Mouse (Mus musculus) heart, embryonic 10.5 days (tissue): ENCODE results near the gene Fam129a. TPM values are rescaled to one million over a fixed set of nuclear protein-coding genes. Genes with fewer than 3 reads are reported as not detected.
"Not testable (repeated sequence)": the region's sequence is repeated elsewhere in the genome, so short reads cannot be mapped to it uniquely, and the experiment has no call there.

Experiments
- DNase-seq: peaks from one replicate; pipeline ENCODE4 v3.0.0-alpha.2; 2017; ENCODE audit warnings: low spot score
- H3K27ac ChIP-seq: fragments of 300-500 bp; sonication (generic); 2 replicates; pipeline ENCODE4 v1.5.1; 2016; ENCODE audit warnings: mild to moderate bottlenecking
- H3K27me3 ChIP-seq: fragments of 300-500 bp; sonication (generic); 2 replicates; pipeline ENCODE4 v1.6.1; 2016; ENCODE audit warnings: mild to moderate bottlenecking; ENCODE audit not compliant: poor library complexity, insufficient read depth, severe bottlenecking
- H3K36me3 ChIP-seq: fragments of 300-500 bp; sonication (generic); 2 replicates; pipeline ENCODE4 v1.6.1; 2016; ENCODE audit warnings: mild to moderate bottlenecking, moderate library complexity
- H3K4me1 ChIP-seq: fragments of 300-500 bp; sonication (generic); 2 replicates; pipeline ENCODE4 v1.6.1; 2016; ENCODE audit warnings: mild to moderate bottlenecking
- H3K4me3 ChIP-seq: fragments of 300-500 bp; sonication (generic); 2 replicates; pipeline ENCODE4 v1.5.1; 2016; ENCODE audit warnings: mild to moderate bottlenecking, moderate library complexity
- H3K9me3 ChIP-seq: fragments of 300-500 bp; sonication (generic); 2 replicates; pipeline ENCODE4 v1.6.1; 2016; ENCODE audit warnings: mild to moderate bottlenecking, moderate library complexity
- WGBS: fragments of 180-500 bp; shearing (Covaris S2); methylation state at CpG from one replicate; pipeline ENCODE4 v1.1.7; 2016; 5-methylcytosine and 5-hydroxymethylcytosine counted together
- polyA plus RNA-seq: library from polyadenylated mRNA; unstranded; fragments of >200 nt; fragmentation: Nextera tagmentation; extraction: Ambion mirVana; gene quantifications from 2 replicates; pipeline ENCODE4 v1.2.1, GENCODE M21; 2016

Gene Fam129a
- polyA plus RNA-seq, 1 experiment from 2014 or later, result 2.0 TPM

DNA sequence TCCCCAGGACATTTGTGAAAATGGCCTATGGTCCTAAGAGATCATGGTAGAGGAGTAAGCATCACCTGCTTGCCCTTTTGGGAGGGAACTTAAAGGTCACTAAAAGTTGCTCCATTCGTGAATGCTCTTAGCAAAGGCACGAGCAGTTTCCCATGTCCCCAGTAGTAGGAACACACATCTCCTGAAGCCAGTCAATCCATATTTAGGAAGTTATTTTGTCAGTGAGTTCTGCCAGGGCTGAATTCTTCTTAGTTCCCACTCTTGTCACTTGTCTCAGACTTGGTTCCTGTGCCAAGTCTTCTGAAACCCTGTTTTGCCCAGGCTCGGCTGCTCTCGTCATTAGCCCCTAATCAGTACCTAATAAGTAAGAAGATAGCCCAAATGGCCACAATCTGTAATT is 23.9 kb downstream of the Fam129a start:
- no peak for DNase-seq
- Histone ChIP-seq H3K27ac (no peak overlapping the region), H3K4me1 (peaks cover 15% of the 10 kb centered on the region), H3K4me3 (no peak overlapping the region), H3K27me3 (no peaks in the 10 kb centered on the region), H3K36me3 (no peaks in the 10 kb centered on the region), H3K9me3 (no peaks in the 10 kb centered on the region)
- 81% methylated on average over 4 of the region's 4 CpGs for WGBS

GRCm38 (mm10) chr1:151595600-151596299 is 24.8 kb downstream of the Fam129a start:
- Histone ChIP-seq H3K4me3 (no peak overlapping the region), H3K9me3 (no peaks in the 10 kb centered on the region), H3K27ac (no peak overlapping the region), H3K36me3 (no peaks in the 10 kb centered on the region), H3K4me1 (peaks cover 13% of the 10 kb centered on the region), H3K27me3 (no peaks in the 10 kb centered on the region)
- DNase-seq, result no peak
- WGBS, result 80% methylated on average over 12 of the region's 12 CpGs

DNA sequence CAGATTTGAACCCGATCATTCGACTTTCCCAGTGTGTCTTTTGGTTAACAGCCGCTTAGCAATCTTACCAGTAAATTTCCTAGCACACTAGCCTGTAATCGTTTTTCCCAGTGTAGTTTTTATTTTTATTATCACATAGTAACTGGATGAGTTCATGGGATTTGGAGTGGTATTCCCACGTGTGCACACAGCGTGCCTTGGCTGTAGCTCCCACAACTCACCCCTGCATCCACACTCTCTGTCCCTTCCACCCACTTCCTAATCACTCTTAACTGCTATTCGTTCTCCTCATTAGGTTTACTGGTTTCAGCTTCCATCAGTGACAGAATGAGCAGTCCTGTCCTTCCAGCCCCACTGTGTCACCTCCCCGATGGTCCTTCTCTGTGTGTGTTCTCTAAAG is 25.6 kb downstream of the Fam129a start:
- WGBS, result 61% methylated on average over 8 of the region's 8 CpGs
- Histone ChIP-seq H3K27me3 (no peaks in the 10 kb centered on the region), H3K4me3 (no peak overlapping the region), H3K9me3 (no peaks in the 10 kb centered on the region), H3K27ac (no peak overlapping the region), H3K4me1 (peaks cover 10% of the 10 kb centered on the region), H3K36me3 (no peaks in the 10 kb centered on the region)
- DNase-seq, result no peak

DNA sequence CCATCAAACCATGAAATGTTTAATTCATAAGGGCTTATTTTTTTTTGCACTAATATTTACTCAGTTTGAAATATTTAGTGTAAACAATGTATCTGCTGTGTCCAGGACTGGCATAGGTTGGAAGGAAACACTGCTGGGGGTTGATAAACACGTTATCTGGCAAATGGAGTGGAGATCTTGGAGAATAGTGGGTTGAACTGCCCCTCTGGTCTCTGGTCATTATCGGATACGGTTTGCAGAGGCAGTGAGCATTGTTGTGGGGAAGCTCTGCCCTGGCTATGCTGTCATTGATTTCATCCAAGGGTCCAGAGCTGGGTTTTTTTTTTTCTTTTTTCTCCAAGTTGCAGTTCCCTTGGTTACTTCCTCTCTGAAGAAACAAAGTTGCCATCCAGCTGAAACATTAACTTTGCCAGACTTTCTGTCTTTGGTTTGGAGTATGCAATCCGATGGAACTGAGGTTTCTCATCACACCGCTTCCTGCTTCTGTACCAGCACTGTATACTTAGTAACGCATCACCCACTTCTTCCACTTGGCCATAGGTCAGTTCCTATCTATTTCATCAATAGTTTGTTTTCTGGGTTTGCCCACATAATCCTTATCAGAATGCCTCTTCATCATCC is 26.8 kb downstream of the Fam129a start:
- DNase-seq, result no peak
- no peaks in the 10 kb centered on the region for H3K9me3 ChIP-seq
- H3K27me3 ChIP-seq, result no peaks in the 10 kb centered on the region
- 64% methylated on average over 6 of the region's 6 CpGs for WGBS
- no peak overlapping the region for H3K4me3 ChIP-seq
- H3K36me3 ChIP-seq, result no peaks in the 10 kb centered on the region
- H3K27ac ChIP-seq, result no peak overlapping the region
- H3K4me1 ChIP-seq, result no peaks in the 10 kb centered on the region

DNA sequence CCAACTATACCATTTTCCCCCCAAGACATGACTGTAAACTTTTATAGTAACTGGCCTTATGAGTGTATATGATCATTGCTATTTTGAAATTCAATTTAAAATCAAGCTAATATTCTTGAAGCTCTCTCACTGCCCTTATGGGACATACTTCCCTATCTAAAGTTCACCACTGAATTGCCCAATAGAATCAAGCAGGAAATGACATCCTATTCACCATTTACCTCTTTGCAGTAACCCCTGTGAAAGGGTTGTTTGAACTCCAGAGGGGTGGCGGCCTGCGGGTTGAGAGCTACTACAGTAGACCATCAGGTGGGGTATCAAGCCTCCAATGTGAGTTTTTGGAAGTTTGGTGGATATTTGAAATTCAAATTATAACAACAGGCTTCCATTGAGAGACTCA is 27.9 kb downstream of the Fam129a start:
- 92% methylated on average over 2 of the region's 2 CpGs for WGBS

DNA sequence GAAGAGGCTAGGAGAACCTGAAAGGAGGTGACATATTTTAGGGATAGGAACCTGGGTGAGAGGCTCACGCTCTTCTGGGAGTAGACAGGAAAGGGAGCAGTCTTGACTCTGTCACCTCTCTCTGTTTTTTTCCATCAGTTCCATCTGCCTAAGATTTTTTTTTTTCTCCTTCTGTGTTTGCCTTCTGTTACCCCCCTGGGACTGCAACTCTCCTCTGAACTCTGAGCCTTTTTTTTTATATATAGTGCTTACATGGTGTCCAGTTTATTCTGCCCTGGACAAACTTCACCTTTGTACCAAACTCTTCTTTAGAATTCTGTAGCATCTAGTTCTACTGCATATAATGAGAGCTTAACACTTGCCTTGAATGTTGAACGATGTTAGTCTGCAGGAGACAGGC is 33.3 kb downstream of the Fam129a start:
- DNase-seq, result no peak
- Histone ChIP-seq H3K4me3 (no peak overlapping the region), H3K4me1 (no peaks in the 10 kb centered on the region), H3K36me3 (no peaks in the 10 kb centered on the region), H3K9me3 (no peaks in the 10 kb centered on the region), H3K27me3 (no peaks in the 10 kb centered on the region), H3K27ac (no peak overlapping the region)
- WGBS, result 82% methylated on average over 2 of the region's 2 CpGs

More for the DNA sequence above, 27.9 kb downstream of the Fam129a start:
- no peaks in the 10 kb centered on the region for H3K9me3 ChIP-seq
- H3K4me3 ChIP-seq, result no peak overlapping the region
- H3K4me1 ChIP-seq, result no peaks in the 10 kb centered on the region
- no peak for DNase-seq
- H3K27ac ChIP-seq, result no peak overlapping the region
- no peaks in the 10 kb centered on the region for H3K27me3 ChIP-seq
- H3K36me3 ChIP-seq, result no peaks in the 10 kb centered on the region

- H3K4me1 ChIP-seq, H3K9me3 ChIP-seq, H3K36me3 ChIP-seq, DNase-seq, H3K27ac ChIP-seq, H3K4me3 ChIP-seq, H3K27me3 ChIP-seq: not testable (repeated sequence)
- WGBS, result 67% methylated on average over 3 of the region's 3 CpGs
Observed at GRCm38 (mm10) chr1:151607957-151608356, 37.0 kb downstream of the Fam129a start.

- Histone ChIP-seq H3K4me1 (no peaks in the 10 kb centered on the region), H3K27me3 (no peaks in the 10 kb centered on the region), H3K36me3 (no peaks in the 10 kb centered on the region), H3K27ac (no peak overlapping the region), H3K4me3 (no peak overlapping the region), H3K9me3 (no peaks in the 10 kb centered on the region)
- DNase-seq, result no peak
Observed at GRCm38 (mm10) chr1:151610621-151611020, 39.6 kb downstream of the Fam129a start.

GRCm38 (mm10) chr1:151614320-151614935 is 43.4 kb downstream of the Fam129a start:
- Histone ChIP-seq H3K36me3 (no peaks in the 10 kb centered on the region), H3K4me3 (no peak overlapping the region), H3K9me3 (no peaks in the 10 kb centered on the region), H3K4me1 (peaks cover 4% of the 10 kb centered on the region; the same call in 1 of the 2 replicates), H3K27me3 (no peaks in the 10 kb centered on the region), H3K27ac (no peak overlapping the region)
- WGBS, result 74% methylated on average over 10 of the region's 10 CpGs
- no peak for DNase-seq

- H3K9me3 ChIP-seq, result no peaks in the 10 kb centered on the region
- WGBS, result 95% methylated on average over 6 of the region's 6 CpGs
- no peaks in the 10 kb centered on the region for H3K27me3 ChIP-seq
- no peak for DNase-seq
- H3K36me3 ChIP-seq, result no peaks in the 10 kb centered on the region
- no peak overlapping the region for H3K27ac ChIP-seq
- H3K4me3 ChIP-seq, result no peak overlapping the region
- peaks cover 4% of the 10 kb centered on the region for H3K4me1 ChIP-seq
Observed at GRCm38 (mm10) chr1:151615625-151616024, 44.6 kb downstream of the Fam129a start.

DNA sequence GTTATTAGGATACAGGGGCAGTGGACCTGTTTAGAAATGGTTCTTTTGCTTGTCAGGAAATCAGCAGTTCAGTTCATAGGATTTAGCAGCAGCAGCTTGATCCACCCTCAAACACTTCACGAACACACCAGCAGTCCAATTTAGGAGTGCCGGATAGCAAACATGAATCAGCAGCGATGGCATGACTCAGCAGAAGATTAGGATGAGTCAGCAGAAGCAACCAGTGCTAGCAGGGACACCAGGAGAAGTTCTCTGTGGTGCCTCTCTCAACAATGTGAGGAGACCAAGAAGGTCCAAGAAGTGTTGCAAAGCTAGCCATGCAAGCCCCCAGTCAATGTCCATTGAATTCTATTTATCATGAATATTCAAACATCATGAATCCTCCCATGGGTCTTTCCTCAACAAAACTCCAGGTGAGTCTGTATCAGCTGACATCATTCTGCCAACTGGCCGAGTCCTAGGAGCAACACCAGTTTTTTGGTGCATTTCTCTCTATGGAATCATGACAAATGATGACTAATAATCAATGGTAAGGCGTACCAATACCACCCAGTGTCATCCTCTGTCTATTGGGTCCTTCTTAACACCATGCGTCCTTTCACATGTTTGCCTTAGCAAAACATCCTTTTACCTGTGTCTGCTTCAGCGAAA is 45.7 kb downstream of the Fam129a start:
- H3K27ac ChIP-seq, result no peak overlapping the region
- peaks cover 4% of the 10 kb centered on the region for H3K4me1 ChIP-seq
- no peaks in the 10 kb centered on the region for H3K36me3 ChIP-seq
- DNase-seq, result peak; percentile 86
- no peak overlapping the region for H3K4me3 ChIP-seq
- 87% methylated on average over 7 of the region's 7 CpGs for WGBS
- no peaks in the 10 kb centered on the region for H3K27me3 ChIP-seq
- no peaks in the 10 kb centered on the region for H3K9me3 ChIP-seq

DNA sequence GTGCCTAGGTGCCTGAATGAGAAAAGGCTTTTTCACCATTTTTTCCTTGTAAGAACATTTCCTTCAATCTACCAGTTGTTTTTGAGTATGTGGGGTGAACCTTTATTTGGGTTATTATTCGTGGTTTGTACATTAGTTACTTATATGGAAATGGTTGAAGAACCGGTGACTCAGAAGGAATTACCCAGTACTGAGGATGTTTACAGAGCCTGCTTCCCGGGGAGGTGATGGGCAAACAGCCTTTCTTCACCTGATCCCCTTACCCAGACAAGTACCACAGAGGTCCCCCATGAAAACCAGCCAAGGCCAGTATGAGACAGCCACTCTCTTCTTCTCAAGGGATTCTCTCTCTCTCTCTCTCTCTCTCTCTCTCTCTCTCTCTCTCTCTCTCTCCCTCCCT is 47.3 kb downstream of the Fam129a start:
- no peaks in the 10 kb centered on the region for H3K27me3 ChIP-seq
- WGBS, result 69% methylated on average over 3 of the region's 3 CpGs
- DNase-seq, result no peak
- no peaks in the 10 kb centered on the region for H3K36me3 ChIP-seq
- peaks cover 4% of the 10 kb centered on the region for H3K4me1 ChIP-seq
- no peak overlapping the region for H3K27ac ChIP-seq
- no peak overlapping the region for H3K4me3 ChIP-seq
- H3K9me3 ChIP-seq, result no peaks in the 10 kb centered on the region

DNA sequence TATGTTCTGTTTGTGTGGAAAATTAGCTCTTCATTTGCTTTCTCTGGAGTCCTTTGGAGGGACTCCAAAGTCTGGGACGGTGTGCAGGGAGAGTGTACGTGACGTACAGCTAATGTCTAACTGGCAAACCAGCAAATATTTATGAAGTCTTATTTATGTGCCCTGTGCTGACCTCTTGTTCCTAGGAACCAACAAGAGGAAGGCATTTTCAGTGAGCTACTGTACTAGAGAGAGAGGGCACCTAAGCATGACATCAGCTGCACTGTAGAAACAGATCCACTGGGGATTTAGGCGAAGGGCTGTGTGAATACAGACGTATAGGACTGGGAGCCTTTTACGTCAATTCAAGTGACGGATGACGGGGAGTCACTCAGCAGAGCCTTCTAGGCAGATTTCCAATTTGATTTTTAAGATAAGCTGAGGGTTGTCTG is 48.3 kb downstream of the Fam129a start:
- 75% methylated on average over 8 of the region's 8 CpGs for WGBS
- H3K9me3 ChIP-seq, result no peaks in the 10 kb centered on the region

More for the DNA sequence above, 48.3 kb downstream of the Fam129a start:
- Histone ChIP-seq H3K4me1 (peaks cover 4% of the 10 kb centered on the region), H3K36me3 (no peaks in the 10 kb centered on the region), H3K4me3 (no peak overlapping the region), H3K27ac (no peak overlapping the region), H3K27me3 (no peaks in the 10 kb centered on the region)
- DNase-seq, result no peak
